Mouse (Mus musculus) NIH3T3 (cell line): Measurements from ENCODE around the gene Gpr107.
A peak's percentile ranks its signal among the peaks of the same experiment; 100 is the strongest.

Experiments
- DNase-seq: peaks from one replicate; pipeline ENCODE4 v3.0.0-alpha.2; 2012; ENCODE audit warnings: low read depth

Gene Gpr107

GRCm38 (mm10) chr2:31246251-31246971, 94.3 kb downstream of the Gpr107 start:
- peak; percentile 73 for DNase-seq

GRCm38 (mm10) chr2:31248856-31249255, 96.7 kb downstream of the Gpr107 start:
- no peak for DNase-seq

GRCm38 (mm10) chr2:31252167-31252566, 100.1 kb downstream of the Gpr107 start:
- DNase-seq, result no peak

- DNase-seq, result peak; percentile 36
Observed at GRCm38 (mm10) chr2:31253463-31253862, 101.3 kb downstream of the Gpr107 start.

GRCm38 (mm10) chr2:31254806-31255205, 102.7 kb downstream of the Gpr107 start:
- peak; percentile 17 for DNase-seq

GRCm38 (mm10) chr2:31255952-31256938, 104.1 kb downstream of the Gpr107 start:
- peak; percentile 85 for DNase-seq

GRCm38 (mm10) chr2:31257096-31257495, 105.0 kb downstream of the Gpr107 start:
- DNase-seq, result no peak

- peak; percentile 89 for DNase-seq
Observed at GRCm38 (mm10) chr2:31258609-31259366, 106.7 kb downstream of the Gpr107 start.

- no peak for DNase-seq
Observed at GRCm38 (mm10) chr2:31259367-31259920, 107.3 kb downstream of the Gpr107 start.

- DNase-seq, result no peak
Observed at GRCm38 (mm10) chr2:31260549-31260948, 108.4 kb downstream of the Gpr107 start.

- DNase-seq, result no peak
Observed at GRCm38 (mm10) chr2:31263039-31263461, 110.9 kb downstream of the Gpr107 start.

- DNase-seq, result peak; percentile 76
Observed at GRCm38 (mm10) chr2:31263746-31264378, 111.7 kb downstream of the Gpr107 start.

GRCm38 (mm10) chr2:31267447-31267846, 115.3 kb downstream of the Gpr107 start:
- DNase-seq, result no peak
